Mouse (Mus musculus) forebrain, postnatal 0 days (tissue): ENCODE measurements around the gene Cc2d2a. TPM values are rescaled to one million over a fixed set of nuclear protein-coding genes. Genes with fewer than 3 reads are reported as not detected.
A peak's percentile ranks its signal among the peaks of the same experiment; 100 is the strongest.

Experiments
- ATAC-seq: fragments of 200-750 bp; cut with Nextera tagmentation; 2 replicates; pipeline ENCODE4 v1.8.0; 2017; ENCODE audit warnings: mild to moderate bottlenecking, moderate library complexity
- DNase-seq: peaks from one replicate; pipeline ENCODE4 v3.0.0-alpha.2; 2015
- H3K27ac ChIP-seq: fragments of 300-500 bp; sonication (generic); 2 replicates; pipeline ENCODE4 v1.5.1; 2014; ENCODE audit warnings: low read depth, mild to moderate bottlenecking, antibody characterized with exemption, low read length, moderate library complexity, mixed read lengths
- H3K27me3 ChIP-seq: fragments of 300-500 bp; sonication (generic); 2 replicates; pipeline ENCODE4 v1.6.1; 2014; ENCODE audit warnings: mild to moderate bottlenecking, low read length, mixed read lengths; ENCODE audit not compliant: insufficient read depth
- H3K36me3 ChIP-seq: fragments of 300-500 bp; sonication (generic); 2 replicates; pipeline ENCODE4 v1.6.1; 2014; ENCODE audit warnings: mild to moderate bottlenecking, moderate library complexity; ENCODE audit not compliant: insufficient read depth
- H3K4me1 ChIP-seq: fragments of 300-500 bp; sonication (generic); 2 replicates; pipeline ENCODE4 v1.6.1; 2014; ENCODE audit warnings: antibody characterized with exemption; ENCODE audit not compliant: insufficient read depth
- H3K4me2 ChIP-seq: fragments of 300-500 bp; sonication (generic); 2 replicates; pipeline ENCODE4 v1.6.1; 2014; ENCODE audit warnings: low read depth, mild to moderate bottlenecking, moderate library complexity
- H3K4me3 ChIP-seq: fragments of 300-500 bp; sonication (generic); 2 replicates; pipeline ENCODE4 v1.5.1; 2014; ENCODE audit warnings: low read depth, low read length, mixed read lengths
- H3K9ac ChIP-seq: fragments of 300-500 bp; sonication (generic); 2 replicates; pipeline ENCODE4 v1.6.1; 2014; ENCODE audit warnings: mild to moderate bottlenecking
- H3K9me3 ChIP-seq: fragments of 300-500 bp; sonication (generic); 2 replicates; pipeline ENCODE4 v1.6.1; 2016; ENCODE audit warnings: low read length
- CTCF ChIP-seq: sonication (generic); IDR thresholded peaks from 2 replicates; pipeline ENCODE4 v1.5.1; 2016; ENCODE audit warnings: antibody characterized with exemption, control low read depth, low read depth
- WGBS: fragments of 180-500 bp; shearing (Covaris S2); extraction: QIAGEN DNeasy Blood & Tissue Kit; methylation state at CpG from one replicate; pipeline ENCODE4 v1.1.7; 2014; 5-methylcytosine and 5-hydroxymethylcytosine counted together
- polyA plus RNA-seq: library from polyadenylated mRNA; unstranded; fragments of >200 nt; fragmentation: Nextera tagmentation; extraction: Ambion mirVana; gene quantifications from 2 replicates; pipeline ENCODE4 v1.2.1, GENCODE M21; 2015
- total RNA-seq: library from RNA; depleted of rRNA; stranded (reverse); fragments of >200 nt; gene quantifications from 2 replicates; pipeline ENCODE4 v1.2.3, GENCODE M21; 2014

Cc2d2a gene
- total and polyA plus RNA-seq, 2 experiments from 2014 or later, result 5.6 to 10.2 TPM

GRCm38 (mm10) chr5:43673083-43673482, 10.9 kb downstream of the Cc2d2a start:
- H3K27ac ChIP-seq, result peak overlapping the region; percentile 90
- H3K36me3 ChIP-seq, result no peaks in the 10 kb centered on the region
- 78% methylated on average over 2 of the region's 2 CpGs for WGBS
- peaks cover 7% of the 10 kb centered on the region; the same call in 1 of the 2 replicates for H3K4me1 ChIP-seq
- H3K27me3 ChIP-seq, result no peaks in the 10 kb centered on the region
- H3K9me3 ChIP-seq, result no peaks in the 10 kb centered on the region
- peak overlapping the region; percentile 61 for H3K4me3 ChIP-seq
- DNase-seq (no peak), ATAC-seq (no peak)
- H3K4me2 ChIP-seq, result peak overlapping the region; percentile 56
- peak overlapping the region; percentile 74 for H3K9ac ChIP-seq
- TF ChIP-seq CTCF, result no peak

GRCm38 (mm10) chr5:43685466-43685865, 23.3 kb downstream of the Cc2d2a start:
- Histone ChIP-seq H3K27ac (no peak overlapping the region), H3K9me3 (no peaks in the 10 kb centered on the region), H3K9ac (no peak overlapping the region), H3K4me1 (no peaks in the 10 kb centered on the region), H3K4me3 (no peak overlapping the region), H3K36me3 (peaks cover 64% of the 10 kb centered on the region), H3K4me2 (no peak overlapping the region), H3K27me3 (no peaks in the 10 kb centered on the region)
- WGBS, result 94% methylated on average over 5 of the region's 5 CpGs
- no peak for DNase-seq
- no peak for ATAC-seq
- TF ChIP-seq CTCF, result no peak

- Histone ChIP-seq H3K9me3 (no peaks in the 10 kb centered on the region), H3K4me1 (no peaks in the 10 kb centered on the region), H3K27me3 (no peaks in the 10 kb centered on the region), H3K9ac (no peak overlapping the region), H3K4me2 (no peak overlapping the region), H3K27ac (no peak overlapping the region), H3K36me3 (peaks cover 41% of the 10 kb centered on the region), H3K4me3 (no peak overlapping the region)
- 83% methylated on average over 4 of the region's 4 CpGs for WGBS
- no peak for ATAC-seq
- no peak for DNase-seq
- no peak for TF ChIP-seq CTCF
Observed at GRCm38 (mm10) chr5:43692489-43692888, 30.3 kb downstream of the Cc2d2a start.

GRCm38 (mm10) chr5:43697133-43697532, 35.0 kb downstream of the Cc2d2a start:
- Histone ChIP-seq H3K9ac (no peak overlapping the region), H3K4me1 (no peaks in the 10 kb centered on the region), H3K36me3 (peaks cover 34% of the 10 kb centered on the region; the same call in 1 of the 2 replicates), H3K27me3 (no peaks in the 10 kb centered on the region), H3K9me3 (no peaks in the 10 kb centered on the region), H3K4me2 (no peak overlapping the region), H3K27ac (no peak overlapping the region), H3K4me3 (no peak overlapping the region)
- 0 out of 2 replicates have a peak, but pooled peaks have one; percentile 6 for ATAC-seq
- no peak for DNase-seq
- WGBS, result 80% methylated on average over 3 of the region's 3 CpGs
- no peak for TF ChIP-seq CTCF

- no peak overlapping the region for H3K4me3 ChIP-seq
- no peak for DNase-seq
- no peak for TF ChIP-seq CTCF
- no peak overlapping the region for H3K9ac ChIP-seq
- ATAC-seq, result peak; percentile 62; the same call in 1 of the 2 replicates
- H3K4me1 ChIP-seq, result no peaks in the 10 kb centered on the region
- no peaks in the 10 kb centered on the region for H3K27me3 ChIP-seq
- no peak overlapping the region for H3K27ac ChIP-seq
- no peak overlapping the region for H3K4me2 ChIP-seq
- H3K9me3 ChIP-seq, result no peaks in the 10 kb centered on the region
- H3K36me3 ChIP-seq, result peaks cover 47% of the 10 kb centered on the region; the same call in 1 of the 2 replicates
Observed at GRCm38 (mm10) chr5:43699240-43699639, 37.1 kb downstream of the Cc2d2a start.

GRCm38 (mm10) chr5:43721538-43722451, 59.6 kb downstream of the Cc2d2a start:
- no peaks in the 10 kb centered on the region for H3K27me3 ChIP-seq
- H3K4me3 ChIP-seq, result no peak overlapping the region
- H3K9ac ChIP-seq, result no peak overlapping the region
- WGBS, result 84% methylated on average over 5 of the region's 5 CpGs
- ATAC-seq (no peak), DNase-seq (no peak)
- H3K27ac ChIP-seq, result no peak overlapping the region
- H3K4me2 ChIP-seq, result no peak overlapping the region
- H3K4me1 ChIP-seq, result no peaks in the 10 kb centered on the region
- no peak for TF ChIP-seq CTCF
- H3K36me3 ChIP-seq, result peaks cover 36% of the 10 kb centered on the region
- H3K9me3 ChIP-seq, result no peaks in the 10 kb centered on the region

- H3K4me1 ChIP-seq, result no peaks in the 10 kb centered on the region
- H3K4me3 ChIP-seq, result no peak overlapping the region
- H3K27ac ChIP-seq, result no peak overlapping the region
- TF ChIP-seq CTCF, result no peak
- peaks cover 34% of the 10 kb centered on the region for H3K36me3 ChIP-seq
- 95% methylated on average over 6 of the region's 6 CpGs for WGBS
- DNase-seq (no peak), ATAC-seq (no peak)
- H3K9me3 ChIP-seq, result no peaks in the 10 kb centered on the region
- no peaks in the 10 kb centered on the region for H3K27me3 ChIP-seq
- H3K4me2 ChIP-seq, result no peak overlapping the region
- no peak overlapping the region for H3K9ac ChIP-seq
Observed at GRCm38 (mm10) chr5:43722452-43722783, 60.3 kb downstream of the Cc2d2a start.
